Mouse (Mus musculus): ENCODE data around the gene A930017K11Rik. TPM values are rescaled to one million over a fixed set of nuclear protein-coding genes. Genes with fewer than 3 reads are reported as not detected.

Gene A930017K11Rik
- polyA plus RNA-seq, 1 experiment from 2014 or later: not detected

DNA sequence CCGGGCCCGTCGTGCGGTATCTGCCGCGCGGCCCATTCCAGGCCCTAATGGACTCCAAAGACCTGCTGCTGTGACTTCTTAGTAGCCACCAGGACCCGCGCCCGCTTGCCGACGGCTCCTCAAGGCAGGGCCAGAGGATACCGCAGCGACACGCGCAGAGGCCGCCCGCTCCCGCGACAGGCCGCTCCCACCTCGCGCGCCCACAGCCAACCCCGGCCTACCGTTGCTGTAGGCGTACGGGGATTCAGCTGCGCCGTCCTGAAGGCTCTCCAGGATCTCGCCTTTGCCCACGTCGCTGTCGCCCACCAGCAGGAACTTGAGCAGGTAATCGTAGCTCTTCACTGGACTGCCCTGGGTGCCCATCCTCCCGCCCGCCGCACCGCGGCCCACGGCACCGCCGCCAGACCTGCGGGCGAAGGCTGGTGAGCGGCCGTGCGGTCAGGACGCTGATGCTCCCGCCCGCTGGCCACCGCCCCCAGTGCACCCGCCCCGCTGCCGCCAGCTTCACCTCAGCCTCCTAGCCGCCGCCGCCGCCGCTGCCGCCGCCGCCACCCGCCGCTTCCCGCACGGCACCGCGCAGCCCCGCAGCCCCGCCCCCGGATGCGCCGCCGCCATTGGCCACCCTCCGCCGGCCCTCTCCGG, 33.1 kb downstream of the A930017K11Rik start, which contains the start of gene Rab40c:
Rab40c (minus strand) TSS at position 584 of the 642 bp plus-strand sequence.
- H3K27me3 ChIP-seq (ENCODE audit: control insufficient read depth, insufficient read depth, low read length): no peaks in the 10 kb centered on the region
- peak; percentile 1; the same call in 1 of the 2 replicates for ATAC-seq (ENCODE audit: insufficient number of reproducible peaks, insufficient read depth, low FRiP score, low read depth)
- 0 out of 2 replicates have a peak, but pooled peaks cover 12% of the 10 kb centered on the region for H3K36me3 ChIP-seq (ENCODE audit: control insufficient read depth, insufficient read depth, low read length)
- H3K9me3 ChIP-seq (ENCODE audit: control insufficient read depth, low read length): no peaks in the 10 kb centered on the region
- H3K27ac ChIP-seq (replicated peaks in 1 of 2; ENCODE audit: control insufficient read depth in 1 of 2, insufficient read depth in 1 of 2, low read depth in 2 of 2, low read length in 2 of 2): peak within 1 kb of the TSS; percentile 92 to 97
- WGBS: under 1% methylated on average over 70 of the region's 78 CpGs
- peak within 1 kb of the TSS; percentile 78 to 95 for H3K4me3 ChIP-seq (ENCODE audit: control insufficient read depth in 1 of 2, insufficient read depth in 1 of 2, low read depth in 1 of 2, low read length in 2 of 2)
- peak within 1 kb of the TSS; percentile 91 for H3K4me2 ChIP-seq (ENCODE audit: low read length)
- H3K9ac ChIP-seq (ENCODE audit: low read length): peak within 1 kb of the TSS; percentile 93
- H3K4me1 ChIP-seq (ENCODE audit: control insufficient read depth in 2 of 2, insufficient read depth in 2 of 2, low read length in 2 of 2): peaks cover 2 to 27% of the 10 kb centered on the region in 2 experiments; a peak in 2 of 4 replicates

DNA sequence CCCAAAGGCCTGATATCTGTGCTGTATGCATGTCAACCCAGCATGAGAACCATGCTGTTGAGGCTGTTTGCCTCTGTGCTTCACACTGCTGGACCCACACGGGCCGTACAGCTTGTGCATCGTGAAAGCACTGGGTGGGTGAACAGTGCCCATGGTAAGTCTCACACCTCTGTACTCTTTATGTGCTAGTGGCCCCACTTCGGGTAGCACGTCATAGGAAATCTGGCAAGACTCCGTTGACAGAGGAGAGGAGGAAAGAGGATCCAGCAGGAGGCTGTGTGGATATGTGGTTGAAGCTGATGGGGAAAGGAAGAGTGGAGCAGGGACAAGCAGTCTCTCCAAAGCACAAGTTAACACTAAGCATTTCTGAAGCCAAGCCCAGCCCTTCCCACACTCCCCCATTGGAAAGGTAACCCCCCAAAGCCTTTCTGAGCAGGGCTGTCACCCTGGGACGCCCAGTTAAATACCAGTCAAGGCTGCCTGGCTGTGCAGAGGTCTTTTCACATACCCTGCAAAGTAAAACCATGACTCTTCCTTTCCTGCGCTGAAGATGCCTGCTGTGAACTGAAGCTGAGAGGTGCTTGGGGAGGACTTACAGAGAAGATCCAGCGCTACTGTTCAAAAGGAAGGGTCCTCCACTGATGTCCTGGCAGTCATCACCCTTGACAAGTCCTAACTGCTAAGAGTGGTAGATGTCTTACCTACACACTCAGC, 34.2 kb downstream of the A930017K11Rik start:
- Histone ChIP-seq H3K4me3 (ENCODE audit: control insufficient read depth in 1 of 2, insufficient read depth in 1 of 2, low read depth in 1 of 2, low read length in 2 of 2) (peak overlapping the region; percentile 78 to 95; a peak in 3 of 4 replicates), H3K4me2 (ENCODE audit: low read length) (peak overlapping the region; percentile 91), H3K9me3 (ENCODE audit: control insufficient read depth, low read length) (no peaks in the 10 kb centered on the region), H3K36me3 (ENCODE audit: control insufficient read depth, insufficient read depth, low read length) (0 out of 2 replicates have a peak, but pooled peaks cover 12% of the 10 kb centered on the region), H3K4me1 (ENCODE audit: control insufficient read depth in 2 of 2, insufficient read depth in 2 of 2, low read length in 2 of 2) (peaks cover 8 to 38% of the 10 kb centered on the region in 2 experiments), H3K27ac (replicated peaks in 1 of 2; ENCODE audit: control insufficient read depth in 1 of 2, insufficient read depth in 1 of 2, low read depth in 2 of 2, low read length in 2 of 2) (no peak overlapping the region), H3K27me3 (ENCODE audit: control insufficient read depth, insufficient read depth, low read length) (no peaks in the 10 kb centered on the region), H3K9ac (ENCODE audit: low read length) (peak overlapping the region; percentile 93)
- 73% methylated on average over 9 of the region's 9 CpGs for WGBS
- ATAC-seq (ENCODE audit: insufficient number of reproducible peaks, insufficient read depth, low FRiP score, low read depth): no peak

DNA sequence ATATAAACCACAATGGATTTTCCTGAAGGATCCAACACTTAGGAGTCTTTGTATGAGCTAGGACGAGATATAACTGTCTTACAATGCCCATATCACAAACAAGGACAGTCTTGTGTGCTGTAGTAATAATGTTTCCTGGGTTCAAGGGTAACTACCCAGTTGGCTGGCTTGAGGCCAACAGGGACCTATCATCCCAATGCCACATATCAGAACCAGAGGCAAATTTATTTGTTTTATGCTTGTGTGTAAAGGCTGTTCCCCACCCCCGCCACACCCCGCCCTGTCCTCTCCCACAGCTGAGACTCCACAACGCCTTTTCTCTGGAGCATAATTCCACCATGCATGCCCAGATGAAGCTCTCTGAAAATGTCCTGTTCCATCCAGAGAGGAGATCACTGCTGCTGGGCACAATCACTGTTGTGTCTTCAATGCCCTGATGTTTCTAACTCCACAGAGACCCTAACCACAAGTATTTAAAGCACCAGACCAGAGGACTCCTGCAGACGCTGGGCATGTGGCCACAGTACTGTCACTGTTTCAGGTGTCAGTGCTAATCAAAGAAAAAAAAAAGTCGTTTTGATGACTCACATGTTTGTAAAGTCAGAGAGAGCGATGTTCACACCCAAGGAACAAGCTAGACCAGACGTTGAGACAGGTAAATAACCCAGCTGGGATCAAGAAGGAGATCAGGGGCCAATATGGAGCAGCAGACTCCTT, 35.3 kb downstream of the A930017K11Rik start:
- Histone ChIP-seq H3K9ac (ENCODE audit: low read length) (no peak overlapping the region; the same call in 1 of the 2 replicates), H3K4me1 (ENCODE audit: control insufficient read depth in 2 of 2, insufficient read depth in 2 of 2, low read length in 2 of 2) (peaks cover 9 to 40% of the 10 kb centered on the region in 2 experiments), H3K4me3 (ENCODE audit: control insufficient read depth in 1 of 2, insufficient read depth in 1 of 2, low read depth in 1 of 2, low read length in 2 of 2) (no peak overlapping the region), H3K9me3 (ENCODE audit: control insufficient read depth, low read length) (no peaks in the 10 kb centered on the region), H3K36me3 (ENCODE audit: control insufficient read depth, insufficient read depth, low read length) (0 out of 2 replicates have a peak, but pooled peaks cover 14% of the 10 kb centered on the region), H3K27me3 (ENCODE audit: control insufficient read depth, insufficient read depth, low read length) (no peaks in the 10 kb centered on the region), H3K4me2 (ENCODE audit: low read length) (no peak overlapping the region), H3K27ac (replicated peaks in 1 of 2; ENCODE audit: control insufficient read depth in 1 of 2, insufficient read depth in 1 of 2, low read depth in 2 of 2, low read length in 2 of 2) (no peak overlapping the region)
- no peak for ATAC-seq (ENCODE audit: insufficient number of reproducible peaks, insufficient read depth, low FRiP score, low read depth)
- WGBS: 78% methylated on average over 8 of the region's 8 CpGs

DNA sequence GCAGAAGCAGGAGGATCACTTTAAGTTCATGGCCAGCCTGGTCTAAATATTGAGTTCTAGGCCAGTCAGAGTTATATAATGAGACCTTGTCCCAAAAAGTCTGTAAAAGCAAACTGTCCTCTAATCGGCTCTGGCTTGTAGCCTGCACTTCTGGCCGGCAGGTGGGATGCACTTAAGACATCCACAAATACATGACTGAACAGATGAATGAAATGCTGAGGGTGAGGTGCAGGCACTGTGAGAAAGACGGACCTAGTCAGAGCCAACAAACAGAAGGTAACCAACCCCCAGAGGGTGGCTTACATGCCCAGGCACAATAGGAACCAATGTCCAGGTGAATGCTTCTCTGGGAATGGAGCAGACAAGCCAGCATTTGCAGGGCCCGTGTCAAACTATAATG, 38.1 kb downstream of the A930017K11Rik start:
- H3K4me1 ChIP-seq (ENCODE audit: control insufficient read depth in 2 of 2, insufficient read depth in 2 of 2, low read length in 2 of 2): peaks cover 9 to 40% of the 10 kb centered on the region in 2 experiments
- no peak overlapping the region; the same call in 1 of the 2 replicates for H3K9ac ChIP-seq (ENCODE audit: low read length)
- H3K4me2 ChIP-seq (ENCODE audit: low read length): no peak overlapping the region; the same call in 1 of the 2 replicates
- WGBS: 62% methylated on average over 4 of the region's 4 CpGs
- no peaks in the 10 kb centered on the region for H3K9me3 ChIP-seq (ENCODE audit: control insufficient read depth, low read length)
- H3K27ac ChIP-seq (replicated peaks in 1 of 2; ENCODE audit: control insufficient read depth in 1 of 2, insufficient read depth in 1 of 2, low read depth in 2 of 2, low read length in 2 of 2): peak overlapping the region; percentile 21 to 46; a peak in 2 of 4 replicates
- 0 out of 2 replicates have a peak, but pooled peaks cover 15% of the 10 kb centered on the region for H3K36me3 ChIP-seq (ENCODE audit: control insufficient read depth, insufficient read depth, low read length)
- no peak for ATAC-seq (ENCODE audit: insufficient number of reproducible peaks, insufficient read depth, low FRiP score, low read depth)
- no peaks in the 10 kb centered on the region for H3K27me3 ChIP-seq (ENCODE audit: control insufficient read depth, insufficient read depth, low read length)
- H3K4me3 ChIP-seq (ENCODE audit: control insufficient read depth in 1 of 2, insufficient read depth in 1 of 2, low read depth in 1 of 2, low read length in 2 of 2): no peak overlapping the region

DNA sequence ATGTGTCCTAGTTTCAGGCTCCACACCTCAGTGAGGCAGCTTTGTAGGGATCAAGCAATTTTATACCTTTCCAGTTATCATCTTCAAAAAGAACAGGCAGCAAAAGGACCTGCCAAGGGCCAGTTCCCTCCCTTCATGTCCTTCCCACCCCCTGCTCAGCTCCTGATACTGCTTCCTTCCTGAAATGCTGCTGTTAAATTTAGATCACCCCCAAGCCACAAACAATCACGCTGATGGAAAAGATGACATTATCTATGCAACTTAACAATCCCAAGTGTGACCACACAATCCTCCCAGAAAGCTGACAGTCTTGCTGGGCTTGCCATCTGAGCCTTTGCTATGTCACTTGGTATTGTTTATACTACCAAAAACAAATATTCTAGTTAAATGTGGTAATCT, 38.5 kb downstream of the A930017K11Rik start:
- H3K27ac ChIP-seq (replicated peaks in 1 of 2; ENCODE audit: control insufficient read depth in 1 of 2, insufficient read depth in 1 of 2, low read depth in 2 of 2, low read length in 2 of 2): peak overlapping the region; percentile 21 to 46; a peak in 2 of 4 replicates
- no peak for ATAC-seq (ENCODE audit: insufficient number of reproducible peaks, insufficient read depth, low FRiP score, low read depth)
- H3K9ac ChIP-seq (ENCODE audit: low read length): peak overlapping the region; percentile 51; the same call in 1 of the 2 replicates
- H3K4me1 ChIP-seq (ENCODE audit: control insufficient read depth in 2 of 2, insufficient read depth in 2 of 2, low read length in 2 of 2): peaks cover 9 to 39% of the 10 kb centered on the region in 2 experiments
- no peak overlapping the region for H3K4me3 ChIP-seq (ENCODE audit: control insufficient read depth in 1 of 2, insufficient read depth in 1 of 2, low read depth in 1 of 2, low read length in 2 of 2)
- 6% methylated on average over 1 of the region's 1 CpGs for WGBS
- 0 out of 2 replicates have a peak, but pooled peaks cover 15% of the 10 kb centered on the region for H3K36me3 ChIP-seq (ENCODE audit: control insufficient read depth, insufficient read depth, low read length)
- no peaks in the 10 kb centered on the region for H3K27me3 ChIP-seq (ENCODE audit: control insufficient read depth, insufficient read depth, low read length)
- peak overlapping the region; percentile 36 for H3K4me2 ChIP-seq (ENCODE audit: low read length)
- no peaks in the 10 kb centered on the region for H3K9me3 ChIP-seq (ENCODE audit: control insufficient read depth, low read length)

DNA sequence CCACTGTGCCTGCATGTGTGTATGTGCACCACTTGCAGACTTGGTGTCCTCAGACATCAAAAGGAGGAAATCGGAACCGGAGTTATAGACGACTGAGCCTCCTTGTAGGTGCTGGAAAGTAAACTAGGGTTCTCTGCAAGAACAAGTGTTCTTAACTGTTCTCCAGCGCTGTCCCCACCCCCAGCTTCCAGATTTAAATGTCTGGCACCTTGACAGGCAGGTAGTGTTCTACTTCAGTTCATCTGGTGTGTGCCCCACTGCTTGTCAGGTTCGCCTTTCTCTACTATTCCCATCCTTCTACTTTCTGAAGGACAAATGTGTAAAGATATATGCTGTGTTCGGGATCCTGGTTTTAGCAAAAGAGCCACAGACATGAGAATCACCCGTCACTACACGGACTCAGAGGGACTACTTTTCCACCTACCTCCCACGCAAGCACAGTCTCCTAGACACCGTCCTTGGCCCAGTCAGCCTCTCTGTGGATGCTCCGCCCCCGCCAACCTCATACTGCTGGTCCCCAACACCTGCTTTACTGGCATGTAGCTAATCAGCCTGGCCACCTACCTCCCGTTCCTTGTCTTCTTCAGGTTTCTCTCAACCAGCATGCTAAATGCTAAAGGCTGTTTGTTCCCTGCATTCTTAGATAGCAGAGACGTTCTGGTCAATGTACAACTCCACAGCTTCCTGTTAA, 39.0 kb downstream of the A930017K11Rik start:
- Histone ChIP-seq H3K27me3 (ENCODE audit: control insufficient read depth, insufficient read depth, low read length) (no peaks in the 10 kb centered on the region), H3K9ac (ENCODE audit: low read length) (peak overlapping the region; percentile 51; the same call in 1 of the 2 replicates), H3K4me1 (ENCODE audit: control insufficient read depth in 2 of 2, insufficient read depth in 2 of 2, low read length in 2 of 2) (peaks cover 8 to 33% of the 10 kb centered on the region in 2 experiments), H3K4me3 (ENCODE audit: control insufficient read depth in 1 of 2, insufficient read depth in 1 of 2, low read depth in 1 of 2, low read length in 2 of 2) (no peak overlapping the region), H3K36me3 (ENCODE audit: control insufficient read depth, insufficient read depth, low read length) (0 out of 2 replicates have a peak, but pooled peaks cover 15% of the 10 kb centered on the region), H3K4me2 (ENCODE audit: low read length) (peak overlapping the region; percentile 36), H3K9me3 (ENCODE audit: control insufficient read depth, low read length) (no peaks in the 10 kb centered on the region), H3K27ac (replicated peaks in 1 of 2; ENCODE audit: control insufficient read depth in 1 of 2, insufficient read depth in 1 of 2, low read depth in 2 of 2, low read length in 2 of 2) (peak overlapping the region; percentile 4 to 10; a peak in 1 of 4 replicates)
- ATAC-seq (ENCODE audit: insufficient number of reproducible peaks, insufficient read depth, low FRiP score, low read depth): no peak
- 63% methylated on average over 14 of the region's 14 CpGs for WGBS

Measured in heart, embryonic 14.5 days (tissue).